Mouse (Mus musculus) monocyte, adult 2 months (primary cell): ENCODE measurements around the gene Arvcf.

Experiments
- DNase-seq, 2 experiments: peaks; one replicate each; pipeline ENCODE4 v3.0.0; 2022; ENCODE audit warnings: low spot score in 2 of 2, low read depth in 1 of 2

Arvcf gene

GRCm38 (mm10) chr16:18353106-18353505 lies 5.1 kb downstream of the Arvcf start:
- no peak for DNase-seq

- DNase-seq: no peak
These were observed 9.0 kb downstream of the Arvcf start for GRCm38 (mm10) chr16:18356961-18357360.

- no peak for DNase-seq
These were observed 10.0 kb downstream of the Arvcf start for GRCm38 (mm10) chr16:18357977-18358376.

- no peak for DNase-seq
These were observed 12.3 kb downstream of the Arvcf start for GRCm38 (mm10) chr16:18360151-18360805.

- no peak for DNase-seq
These were observed 15.0 kb downstream of the Arvcf start for GRCm38 (mm10) chr16:18362948-18363347.

GRCm38 (mm10) chr16:18366849-18367248 lies 18.9 kb downstream of the Arvcf start:
- DNase-seq: no peak

GRCm38 (mm10) chr16:18370197-18370596 lies 22.2 kb downstream of the Arvcf start:
- no peak for DNase-seq

GRCm38 (mm10) chr16:18373632-18374031 lies 25.6 kb downstream of the Arvcf start:
- no peak for DNase-seq

- no peak for DNase-seq
These were observed 28.4 kb downstream of the Arvcf start for GRCm38 (mm10) chr16:18376297-18376954.

- no peak for DNase-seq
These were observed 29.2 kb downstream of the Arvcf start for GRCm38 (mm10) chr16:18377203-18377602.

- DNase-seq: no peak
These were observed 30.5 kb downstream of the Arvcf start for GRCm38 (mm10) chr16:18378489-18378888.

GRCm38 (mm10) chr16:18379338-18380001 lies 31.5 kb downstream of the Arvcf start:
- DNase-seq: no peak

- DNase-seq: no peak
These were observed 32.6 kb downstream of the Arvcf start for GRCm38 (mm10) chr16:18380495-18381063.

- DNase-seq: no peak
These were observed 33.8 kb downstream of the Arvcf start for GRCm38 (mm10) chr16:18381621-18382258.

- no peak for DNase-seq
These were observed 35.2 kb downstream of the Arvcf start for GRCm38 (mm10) chr16:18383045-18383726.

GRCm38 (mm10) chr16:18383756-18384155 lies 35.8 kb downstream of the Arvcf start:
- no peak for DNase-seq

- no peak for DNase-seq
These were observed 36.2 kb downstream of the Arvcf start for GRCm38 (mm10) chr16:18384211-18384610.

- DNase-seq: no peak
These were observed 36.7 kb downstream of the Arvcf start for GRCm38 (mm10) chr16:18384659-18385058.

GRCm38 (mm10) chr16:18385411-18385810 lies 37.4 kb downstream of the Arvcf start:
- no peak for DNase-seq

GRCm38 (mm10) chr16:18386451-18386850 lies 38.5 kb downstream of the Arvcf start:
- DNase-seq: no peak

GRCm38 (mm10) chr16:18386972-18387371 lies 39.0 kb downstream of the Arvcf start:
- DNase-seq: no peak
